Mouse (Mus musculus) liver, adult 2 months (tissue): ENCODE data around the gene Cacng1.

Experiments used
- CTCF ChIP-seq: fragments of 200-500 bp; IDR thresholded peaks from 2 replicates; pipeline ENCODE4 v1.5.1; 2011; ENCODE audit warnings: low read depth, low read length, control low read depth
- POLR2A ChIP-seq: fragments of 200-500 bp; IDR thresholded peaks from 2 replicates; pipeline ENCODE4 v1.6.1; 2011; ENCODE audit warnings: low read length, control low read depth; ENCODE audit not compliant: insufficient read depth; ENCODE audit errors: extremely low read depth

DNA sequence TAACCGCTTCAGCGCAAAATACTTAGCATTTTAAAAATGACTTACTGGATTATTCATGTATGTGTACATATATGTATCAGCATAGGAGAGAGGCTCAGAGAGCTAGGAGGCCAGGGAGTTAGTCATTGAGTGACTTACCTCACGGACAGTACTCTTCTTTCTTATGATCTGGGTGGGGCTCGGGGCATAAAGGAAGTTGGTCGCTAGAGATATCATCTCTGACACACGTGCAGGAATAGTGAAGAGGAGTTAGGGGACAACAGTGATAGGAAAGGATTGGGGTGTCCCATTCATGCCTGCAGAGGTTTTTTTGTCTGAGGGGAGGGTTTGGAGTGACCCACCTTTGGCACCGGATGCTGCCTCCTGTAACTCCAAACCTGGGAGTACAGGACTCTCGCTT, 8.3 kb upstream of the Cacng1 start:
- no peak for TF ChIP-seq CTCF
- TF ChIP-seq POLR2A, result no peak
